Comparison of ENCODE assay signal across 7 mouse cellular contexts in genomic region chr11:23210590-23211510, GRCm38 (mm10). TPM values are rescaled to one million over a fixed set of nuclear protein-coding genes. Genes with fewer than 3 reads are reported as not detected.
A peak's percentile ranks its signal among the peaks of the same experiment; 100 is the strongest.
DNase-seq lines count a peak whose midpoint lies in the region; ATAC-seq lines count a peak whose summit lies in the region.

No protein-coding gene starts in this region.

- H3K4me3 ChIP-seq in forebrain, embryonic 12.5 days (replicated peaks) = peak overlapping the region; percentile 28
- peak overlapping the region; percentile 35 for H3K4me3 ChIP-seq in stomach, embryonic 16.5 days (replicated peaks; ENCODE audit: low read length)

- WGBS in forebrain, embryonic 12.5 days = 9% methylated on average over 16 of the region's 16 CpGs
- WGBS in stomach, embryonic 16.5 days = 17% methylated on average over 16 of the region's 16 CpGs

- H3K4me1 ChIP-seq in forebrain, embryonic 12.5 days = peaks cover 10% of the 10 kb centered on the region
- H3K4me1 ChIP-seq in stomach, embryonic 16.5 days (ENCODE audit: control insufficient read depth, insufficient read depth, low read length) = peaks cover 4% of the 10 kb centered on the region; the same call in 1 of the 2 replicates

- DNase-seq in adrenal gland, postnatal 25 days = peak; percentile 41
- DNase-seq in heart, postnatal 10 days = peak; percentile 66 to 67
- DNase-seq in kidney, postnatal 10 days = peak; percentile 79
- DNase-seq in lung, postnatal 36 days = peak; percentile 72
- no peak for DNase-seq in right cerebral cortex, postnatal 10 days (ENCODE audit: low spot score in 2 of 2)

- peak; percentile 81 for ATAC-seq in forebrain, embryonic 12.5 days (ENCODE audit: low FRiP score)
- ATAC-seq in stomach, embryonic 16.5 days (ENCODE audit: insufficient read depth, low FRiP score) = no peak

- H3K36me3 ChIP-seq in forebrain, embryonic 12.5 days (replicated peaks) = no peaks in the 10 kb centered on the region
- no peaks in the 10 kb centered on the region for H3K36me3 ChIP-seq in stomach, embryonic 16.5 days (ENCODE audit: control insufficient read depth, insufficient read depth, low read length)

- no peaks in the 10 kb centered on the region for H3K27me3 ChIP-seq in forebrain, embryonic 12.5 days
- H3K27me3 ChIP-seq in stomach, embryonic 16.5 days (ENCODE audit: control insufficient read depth, insufficient read depth, low read length) = no peaks in the 10 kb centered on the region

- peak overlapping the region; percentile 42 for H3K9ac ChIP-seq in forebrain, embryonic 12.5 days
- peak overlapping the region; percentile 65 for H3K9ac ChIP-seq in stomach, embryonic 16.5 days (ENCODE audit: low read length)

- intact Hi-C loops in heart, postnatal 10 days (cut with DNase I) = loop anchor here (5.0 kb wide), 2 partner anchors 46 to 59 kb away; partner anchors contain the start of gene Xpo1

- H3K27ac ChIP-seq in forebrain, embryonic 12.5 days = peak overlapping the region; percentile 63
- H3K27ac ChIP-seq in stomach, embryonic 16.5 days (ENCODE audit: low read length) = peak overlapping the region; percentile 64

- peak overlapping the region; percentile 52 for H3K4me2 ChIP-seq in forebrain, embryonic 12.5 days
- H3K4me2 ChIP-seq in stomach, embryonic 16.5 days (ENCODE audit: low read depth, low read length) = peak overlapping the region; percentile 56

- no peaks in the 10 kb centered on the region for H3K9me3 ChIP-seq in forebrain, embryonic 12.5 days
- no peaks in the 10 kb centered on the region for H3K9me3 ChIP-seq in stomach, embryonic 16.5 days (replicated peaks; ENCODE audit: control insufficient read depth, low read length)

RNA-seq across cellular contexts. Expression of gene Xpo1, which starts 45.0 kb away (rescaled TPM):
- total RNA-seq in adrenal gland, postnatal 25 days (2021) = 75.0 and 75.3 TPM in 2 replicates
- 169 and 171 TPM in 2 replicates for polyA plus RNA-seq in forebrain, embryonic 12.5 days (2016; fragmentation: Nextera tagmentation; extraction: Ambion mirVana)
- total RNA-seq in heart, postnatal 10 days (2021) = 10 to 100 TPM; 45.1 to 62.0 TPM
- polyA plus RNA-seq in stomach, embryonic 16.5 days (2015; fragmentation: Nextera tagmentation; extraction: Ambion mirVana) = 61.6 and 70.2 TPM in 2 replicates

Comparison
In these comparisons a context has a peak if more than half of its experiments do, and no peak if none do; other contexts are left out.
1. DNase-seq: peak in adrenal gland, postnatal 25 days (single experiment), heart, postnatal 10 days (2 of 2), kidney, postnatal 10 days (single experiment) and lung, postnatal 36 days (single experiment); none in right cerebral cortex, postnatal 10 days (0 of 2).